Mouse (Mus musculus): ENCODE data around the gene Pdxp.

DNA sequence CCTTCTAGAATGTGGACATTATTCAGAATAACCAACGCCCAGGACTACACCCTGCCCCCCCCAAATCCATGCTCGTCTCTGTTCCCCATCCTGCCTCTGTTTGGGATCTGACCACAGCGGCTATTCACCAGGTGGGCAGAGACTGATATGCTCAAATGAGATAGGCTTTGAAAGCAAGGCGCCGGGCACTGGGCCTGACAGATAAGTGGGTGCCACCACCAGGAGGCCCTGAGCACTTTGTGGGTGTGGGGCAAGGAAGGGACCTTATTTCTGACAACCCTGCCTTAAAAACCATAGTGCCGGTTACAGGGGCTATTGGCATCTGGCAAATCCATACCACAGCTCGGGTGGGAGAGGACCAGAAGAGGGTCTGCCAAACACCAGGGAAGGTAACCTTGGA, 9.0 kb downstream of the Pdxp start:
- TF ChIP-seq TCF12 (IDR thresholded peaks at IDR 0.05; ENCODE audit: insufficient read depth, poor library complexity, severe bottlenecking) (no peak), POLR2A (IDR thresholded peaks at IDR 0.05; ENCODE audit: insufficient read length, low read depth) (no peak), USF1 (IDR thresholded peaks at IDR 0.05; ENCODE audit: low read depth) (no peak), POLR2AphosphoS2 (IDR thresholded peaks at IDR 0.05; ENCODE audit: insufficient read length, low read depth) (no peak), MAX (IDR thresholded peaks at IDR 0.05; ENCODE audit: low read depth) (no peak), SRF (IDR thresholded peaks at IDR 0.05; ENCODE audit: control insufficient read depth, insufficient read length, low read depth) (no peak), E2F4 (IDR thresholded peaks at IDR 0.05; ENCODE audit: insufficient read depth) (no peak)
